Mouse (Mus musculus): ENCODE measurements at regions not wholly inside any gene's neighbourhood (a gene's known extent, or its start where the extent isn't known, plus 50 kb on each side); places are given as distances from the start of the nearest gene placed in this dataset.
"Not testable (repeated sequence)": the region's sequence is repeated elsewhere in the genome, so short reads cannot be mapped to it uniquely, and the experiment has no call there.

DNA sequence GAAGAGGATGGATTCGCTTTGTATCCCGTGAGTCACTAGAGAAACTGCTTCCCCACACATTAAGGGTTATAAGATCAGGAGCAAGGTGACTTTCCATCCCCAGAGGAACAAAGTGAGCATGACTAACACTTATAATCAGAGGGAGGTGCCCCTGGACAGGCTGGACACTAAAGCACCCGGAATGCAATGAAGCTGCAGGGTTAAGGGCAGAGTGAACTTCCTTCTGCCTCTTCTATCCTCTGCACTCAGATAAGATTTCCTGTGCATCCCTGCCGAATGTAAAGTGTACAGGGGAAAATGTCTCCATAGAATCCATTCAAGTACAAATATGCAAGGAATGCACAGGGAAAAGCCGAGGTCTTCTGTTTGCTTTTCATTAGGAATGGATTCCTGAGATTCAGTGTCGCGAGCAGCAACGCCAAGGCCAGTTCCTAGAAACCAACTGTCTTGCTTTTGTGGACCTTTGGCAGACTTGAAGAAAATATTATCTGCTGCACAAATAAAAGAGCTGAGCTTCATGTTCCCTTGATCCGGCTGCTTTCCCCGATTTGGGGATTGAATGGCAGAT, 58.5 kb upstream of the Fbxl7 start:
- DNase-seq (ENCODE audit: low spot score), result no peak

DNA sequence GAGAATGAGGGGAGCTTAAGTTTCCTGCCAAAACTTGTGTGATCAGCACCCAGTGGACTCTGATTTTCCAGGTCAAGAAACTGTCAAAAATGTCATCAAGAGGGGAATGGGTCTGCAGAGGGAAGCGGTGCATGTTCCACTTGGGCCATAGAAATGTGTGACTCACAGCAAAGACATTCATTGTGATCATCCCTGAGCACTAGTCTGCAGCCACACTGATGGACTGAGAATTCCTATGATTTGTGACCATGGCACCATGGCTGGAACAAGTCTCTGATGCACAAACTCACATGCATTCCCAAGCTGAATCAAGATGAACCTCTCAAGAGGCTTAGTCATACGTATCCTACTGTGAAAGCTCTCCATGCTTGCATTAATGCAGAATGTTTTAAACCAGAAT, 63.6 kb upstream of the Fbxl7 start:
- no peak for DNase-seq (ENCODE audit: low spot score)

DNA sequence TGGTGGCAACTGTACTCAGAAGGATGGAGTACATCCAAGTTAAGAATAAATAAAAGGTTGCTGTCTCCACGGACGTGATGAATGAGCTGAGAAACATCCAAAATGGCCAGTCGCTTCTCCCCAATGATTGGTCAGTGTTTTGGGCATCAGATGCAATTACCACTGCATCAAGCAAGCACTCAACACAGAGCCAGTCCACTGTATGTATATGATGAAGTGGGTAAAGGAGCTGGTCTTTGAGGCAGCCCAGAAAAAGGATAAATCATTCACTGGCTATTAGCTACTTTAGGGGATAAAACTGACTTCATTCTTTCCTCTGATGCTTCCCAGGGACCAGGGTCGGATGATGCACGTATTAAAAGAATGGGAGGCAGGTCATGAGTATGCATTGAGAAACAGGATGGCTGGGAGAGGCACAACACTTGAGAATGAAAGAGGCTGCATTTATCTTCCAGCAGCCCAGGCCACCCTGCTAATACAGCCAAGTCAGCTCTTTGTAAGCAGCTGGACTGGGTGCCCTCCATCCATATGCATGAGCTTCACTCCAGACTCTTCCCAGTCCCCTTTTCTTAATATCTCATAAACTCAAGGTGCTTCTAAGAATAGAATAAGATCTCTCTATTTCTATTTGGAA, 73.1 kb upstream of the Fbxl7 start:
- DNase-seq (ENCODE audit: low spot score), result no peak

DNA sequence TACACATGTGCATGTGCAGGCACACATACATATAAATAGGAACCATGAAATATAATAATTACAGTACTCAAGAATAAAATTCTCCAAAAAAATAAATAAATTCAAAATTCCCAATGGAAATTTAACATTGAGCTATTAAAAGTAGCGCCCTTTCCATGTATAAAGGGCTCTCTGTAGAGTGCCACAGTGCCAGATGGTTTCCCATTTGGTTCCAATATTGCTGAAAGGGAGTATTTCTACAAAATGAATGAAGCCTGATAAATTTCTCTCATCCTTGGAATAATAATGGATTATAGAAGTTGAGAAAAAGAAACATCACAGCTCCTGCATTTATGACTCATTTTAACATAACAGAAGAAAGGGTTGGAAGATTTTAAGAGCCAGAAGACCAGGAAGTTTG, 75.4 kb upstream of the Fbxl7 start:
- no peak for DNase-seq (ENCODE audit: low spot score)

DNA sequence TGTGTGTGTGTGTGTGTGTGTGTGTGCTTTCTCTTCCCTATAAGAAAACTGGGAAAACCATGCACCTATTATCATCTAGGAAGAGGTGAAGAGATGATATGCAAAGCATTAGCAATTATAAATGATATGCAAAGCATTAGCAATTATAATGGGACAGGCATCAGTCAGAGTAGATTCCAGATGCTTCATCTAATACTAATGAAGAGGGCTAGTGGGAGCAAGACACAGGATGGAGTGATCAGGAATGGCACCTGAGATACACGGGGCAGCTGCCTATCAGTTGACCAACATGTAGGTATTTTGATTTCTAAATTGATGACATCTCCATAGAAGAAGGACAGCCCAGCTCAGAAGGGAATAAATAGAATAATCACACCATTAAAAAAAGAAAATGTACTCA, 97.7 kb upstream of the Fbxl7 start:
- DNase-seq (ENCODE audit: low spot score), result no peak

DNA sequence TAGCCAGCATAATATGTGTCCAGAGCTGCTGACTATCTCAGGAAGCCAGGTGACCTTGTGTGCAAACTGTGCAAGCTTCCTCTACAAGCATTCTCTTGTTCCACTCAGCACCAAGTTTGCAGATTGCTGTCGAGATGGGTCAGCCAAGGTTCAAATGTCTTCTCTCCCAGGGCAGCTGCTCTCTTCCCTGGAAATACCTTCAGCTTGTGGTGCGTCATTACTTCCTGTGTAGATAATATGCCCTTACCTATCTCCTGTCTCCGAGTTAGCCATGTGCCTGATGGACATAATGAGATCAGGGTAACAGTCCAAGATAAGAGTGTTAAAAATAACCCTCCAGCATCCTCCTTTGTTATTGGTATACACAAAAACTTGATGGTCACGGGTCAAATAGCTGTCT, 113.7 kb upstream of the Fbxl7 start:
- no peak for DNase-seq (ENCODE audit: low spot score)

DNA sequence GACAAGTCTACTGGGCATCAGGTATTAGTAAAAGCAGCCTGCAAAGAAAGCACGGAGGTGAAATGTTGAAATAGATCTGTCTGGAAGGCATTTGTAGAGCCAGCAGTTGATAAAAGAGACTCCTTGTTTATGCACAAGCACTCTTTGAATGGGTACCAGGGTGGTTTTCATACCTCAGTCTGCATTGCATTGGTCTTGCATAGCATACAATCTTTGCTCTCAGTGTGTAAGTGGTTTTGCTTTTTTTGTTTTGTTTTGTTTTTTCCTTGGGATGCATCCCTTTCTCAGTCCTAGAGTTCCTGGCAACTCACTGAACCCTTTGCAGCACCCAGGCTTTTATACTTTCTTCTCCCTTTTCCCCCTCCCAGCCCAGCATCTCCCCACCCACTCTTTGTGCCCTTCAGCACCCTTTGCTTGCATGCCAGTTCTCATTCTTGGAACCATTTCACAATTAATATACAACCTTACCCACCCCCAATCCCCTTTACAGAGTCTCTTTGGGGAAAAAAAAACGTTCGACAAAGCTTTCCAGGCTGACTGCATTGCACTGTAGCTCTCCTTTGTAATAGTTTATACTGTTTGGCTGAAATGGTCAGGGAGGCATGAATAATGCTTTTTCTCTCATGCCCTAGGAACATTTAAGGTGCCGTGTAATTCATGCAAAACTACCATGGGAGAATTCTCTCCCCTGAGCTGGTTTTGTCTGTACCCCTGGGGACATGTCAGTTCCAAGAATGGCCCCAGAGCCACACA, 118.7 kb upstream of the Fbxl7 start:
- no peak for DNase-seq (ENCODE audit: low spot score)

DNA sequence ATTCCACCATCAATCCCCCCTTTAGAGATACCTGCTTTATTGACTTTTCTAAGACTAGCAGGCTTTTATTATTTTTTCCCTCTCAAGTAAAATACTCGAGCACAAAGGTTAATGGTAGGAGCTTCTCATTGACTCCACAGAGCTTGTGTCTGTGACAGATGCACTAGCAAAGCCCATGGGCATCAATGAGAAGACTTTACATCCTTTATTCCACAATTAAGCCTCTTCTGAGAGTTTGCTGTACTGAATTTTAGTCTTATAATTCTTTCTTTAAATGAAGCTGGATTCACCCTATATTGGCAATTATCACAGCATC, 119.2 kb upstream of the Fbxl7 start:
- no peak for DNase-seq (ENCODE audit: low spot score)

DNA sequence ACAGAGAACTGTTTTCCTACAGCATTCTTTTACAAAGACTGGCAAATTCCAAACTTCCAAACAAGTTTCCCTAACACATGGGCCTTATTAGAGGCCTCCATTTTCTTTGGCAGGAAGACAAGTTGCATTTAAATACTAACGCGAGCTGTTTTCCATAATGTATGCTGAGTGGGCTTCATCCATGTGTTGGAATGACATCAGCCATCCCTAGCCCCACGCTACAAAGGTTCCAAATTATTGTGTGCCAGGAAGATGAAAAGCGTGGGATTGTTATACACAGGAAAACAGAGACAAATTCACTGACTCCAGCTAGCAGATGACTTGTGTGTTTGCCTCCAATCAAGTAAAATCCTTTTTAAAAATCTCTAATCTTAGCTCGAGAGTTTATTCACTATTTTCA, 125.1 kb upstream of the Fbxl7 start:
- DNase-seq (ENCODE audit: low spot score), result no peak

DNA sequence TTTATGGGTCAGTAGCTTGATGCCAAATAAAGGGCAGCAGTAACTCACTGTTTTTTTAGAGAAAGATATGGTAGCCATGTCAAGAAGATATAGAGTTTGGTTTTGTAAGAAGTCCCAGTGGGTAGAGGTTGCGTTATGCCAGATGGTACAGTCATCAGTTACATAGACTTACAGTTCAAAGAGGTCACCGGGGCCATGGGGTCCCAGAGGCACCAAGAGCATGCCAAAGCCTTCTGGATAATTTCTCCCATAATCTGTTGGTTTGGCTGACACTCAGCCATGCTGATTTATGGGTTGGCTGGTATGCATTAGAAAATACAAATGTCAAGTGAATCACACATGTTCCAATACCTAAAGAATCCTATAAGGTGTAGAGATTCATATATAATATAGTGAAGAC, 137.9 kb upstream of the Fbxl7 start:
- DNase-seq (ENCODE audit: low spot score), result no peak

DNA sequence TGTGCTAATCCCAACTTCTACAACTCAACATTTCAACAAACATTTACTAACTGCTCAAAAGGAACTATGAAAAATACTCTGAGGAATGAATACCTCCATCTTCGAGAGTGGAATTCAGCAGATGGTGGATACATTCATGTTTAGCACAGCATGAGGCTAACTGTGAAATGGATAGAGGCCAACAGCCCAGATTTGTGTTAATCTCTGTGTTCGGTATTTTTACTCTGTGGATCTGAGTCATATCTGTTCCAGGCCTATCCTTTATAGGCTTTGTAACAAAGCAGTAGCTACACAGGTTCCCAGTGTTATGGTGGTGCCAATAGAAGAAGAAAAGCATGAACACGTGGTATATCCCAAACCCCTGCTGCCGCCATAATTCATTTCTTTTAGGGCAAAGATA, 148.4 kb upstream of the Fbxl7 start:
- no peak for DNase-seq (ENCODE audit: low spot score)

DNA sequence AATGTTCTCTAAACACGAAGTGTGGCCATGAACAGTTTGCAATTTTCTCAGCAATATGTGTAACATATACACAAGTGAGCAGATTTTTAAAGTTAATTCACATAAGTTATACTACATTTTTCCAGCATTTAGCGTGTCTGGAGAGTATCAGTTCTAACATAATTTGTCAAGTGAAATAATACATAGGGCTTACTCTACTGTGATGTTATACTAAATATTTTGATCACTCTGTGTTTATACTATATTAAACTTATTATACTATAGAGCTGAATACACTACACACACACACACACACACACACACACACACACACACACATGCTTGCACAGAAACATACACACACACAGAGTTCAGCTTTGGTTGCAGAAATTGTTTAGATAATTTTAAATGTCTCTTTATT, 155.3 kb upstream of the Fbxl7 start:
- DNase-seq (ENCODE audit: low spot score), result no peak

DNA sequence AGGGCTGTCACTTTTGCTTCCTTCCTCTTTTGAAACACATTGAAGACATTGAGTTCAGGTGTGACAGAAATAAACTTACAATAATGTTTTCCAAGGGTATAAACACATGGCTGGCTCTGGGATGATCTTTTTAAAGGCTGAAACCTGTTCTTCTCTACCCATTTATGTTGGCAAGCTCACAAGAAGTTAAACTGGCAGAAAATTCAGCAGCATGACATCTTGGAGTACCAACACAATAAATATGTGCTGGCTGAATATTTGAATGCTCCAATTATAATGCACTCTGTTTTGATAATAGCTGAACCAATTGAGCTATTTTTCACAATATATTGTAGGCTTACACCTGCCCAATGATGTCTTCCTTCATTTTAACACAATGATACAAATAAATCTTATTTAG, 168.1 kb upstream of the Fbxl7 start:
- no peak for DNase-seq (ENCODE audit: low spot score)

DNA sequence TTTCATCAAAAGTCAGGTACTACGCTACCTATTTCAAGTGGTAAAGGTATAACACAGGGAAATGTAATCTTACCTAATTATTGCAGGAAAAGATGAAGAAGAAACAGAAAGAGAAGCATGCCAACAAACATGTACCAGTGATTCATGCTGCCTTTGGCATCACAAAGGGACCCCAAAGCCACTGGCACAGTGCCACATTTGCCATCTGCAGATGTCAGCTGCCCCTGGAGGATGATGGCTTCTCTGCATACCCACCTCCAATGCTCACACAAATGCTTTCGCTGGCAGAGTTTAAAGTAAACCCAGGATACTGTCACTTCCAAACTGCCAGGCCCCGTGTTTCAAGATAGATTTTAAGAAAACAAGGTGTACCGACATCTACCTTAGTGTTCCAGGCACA, 168.6 kb upstream of the Fbxl7 start:
- no peak for DNase-seq (ENCODE audit: low spot score)

DNA sequence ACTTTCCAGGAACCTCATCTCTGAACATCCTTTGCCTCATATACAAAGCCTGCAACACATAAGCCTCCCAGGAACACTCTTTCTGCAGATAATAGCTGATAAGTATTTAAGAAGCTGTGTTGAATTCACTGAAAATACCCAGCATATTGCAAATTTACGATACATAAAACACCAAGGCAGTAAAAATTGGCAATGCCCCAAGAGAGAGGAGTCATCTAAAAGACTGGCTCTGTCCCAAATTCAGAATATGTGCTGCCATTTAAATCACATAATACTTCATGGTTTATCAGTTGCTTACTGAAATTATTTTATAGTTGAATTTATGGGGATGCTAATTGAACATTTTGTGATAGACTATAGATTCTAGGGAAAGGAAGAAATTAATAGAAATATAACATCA, 172.3 kb upstream of the Fbxl7 start:
- DNase-seq (ENCODE audit: low spot score), result no peak

DNA sequence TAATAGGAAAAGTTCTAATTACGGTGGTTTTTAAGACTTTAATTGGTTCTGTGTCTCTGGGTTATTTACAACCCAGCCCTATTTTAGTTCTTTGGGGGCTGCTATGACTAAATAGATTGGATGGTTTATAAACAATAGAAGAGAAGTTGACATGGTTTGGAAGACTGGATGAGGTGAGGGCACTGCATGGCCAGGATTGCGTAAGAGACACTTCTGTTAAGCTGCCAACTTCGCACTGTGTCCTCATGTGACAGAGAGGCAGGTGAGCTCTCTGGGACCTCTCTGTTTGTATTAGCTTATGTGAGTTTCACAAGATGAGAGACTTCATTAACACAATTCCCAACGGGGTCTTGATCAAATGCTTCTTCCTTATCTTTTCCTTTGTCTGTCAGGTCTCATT, 182.5 kb upstream of the Fbxl7 start:
- DNase-seq (ENCODE audit: low spot score), result no peak

DNA sequence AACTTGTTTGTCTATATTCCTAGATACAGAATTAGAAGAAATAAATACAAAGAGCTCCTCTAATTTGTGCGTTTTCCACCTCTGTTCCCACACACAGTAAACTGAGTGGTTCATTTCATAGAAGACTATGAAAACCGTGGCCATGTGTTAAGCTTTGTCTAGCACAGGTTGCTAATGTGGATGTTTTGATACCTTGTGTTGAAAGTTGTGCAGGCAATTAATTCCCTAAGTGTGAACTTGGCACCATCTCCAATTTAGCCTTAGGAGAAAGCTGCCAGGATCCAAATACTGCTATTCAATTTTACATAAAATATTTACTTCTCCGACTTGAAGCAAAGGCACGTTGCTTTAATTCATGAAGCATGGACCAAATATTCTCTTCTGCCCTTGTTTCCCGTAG, 187.4 kb upstream of the Fbxl7 start:
- no peak for DNase-seq (ENCODE audit: low spot score)

DNA sequence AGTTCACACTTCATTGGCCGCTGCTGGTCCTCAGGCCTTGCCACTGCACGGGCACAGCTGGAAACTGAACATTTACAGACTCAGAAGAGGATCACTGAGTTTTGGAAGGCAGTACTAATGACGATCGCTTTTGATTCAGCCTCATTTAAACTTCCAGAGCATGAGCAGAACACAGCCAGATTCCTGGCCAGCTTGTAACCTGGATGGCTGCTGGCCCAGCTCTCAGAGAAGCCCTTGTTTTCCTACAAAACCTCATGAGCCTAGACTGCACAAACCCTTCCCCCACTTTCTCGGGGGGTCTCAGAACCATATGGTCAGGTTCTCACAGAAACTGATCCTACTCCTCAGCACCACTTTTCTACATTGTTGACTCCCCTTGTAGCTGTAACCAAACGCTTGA, 188.2 kb upstream of the Fbxl7 start:
- no peak for DNase-seq (ENCODE audit: low spot score)

DNA sequence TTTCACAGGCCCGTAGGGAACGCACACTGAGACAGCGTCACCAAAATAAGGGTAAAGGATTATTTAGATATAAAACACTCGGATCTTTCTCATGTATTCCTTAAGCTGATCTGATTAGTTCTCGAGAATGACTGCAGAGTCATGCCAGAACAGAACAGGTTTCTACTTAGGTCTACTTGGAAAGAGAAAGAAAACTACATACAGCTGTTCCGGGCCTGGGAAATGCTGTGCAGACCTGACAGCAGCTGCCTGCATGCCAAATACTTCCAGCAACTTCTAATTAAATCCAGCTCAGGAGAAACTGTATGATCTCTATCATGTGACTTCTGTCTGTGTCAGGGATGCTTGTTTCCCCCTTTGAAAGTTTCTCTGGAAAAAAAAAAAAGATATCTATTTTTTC, 193.8 kb upstream of the Fbxl7 start:
- DNase-seq (ENCODE audit: low spot score), result no peak

DNA sequence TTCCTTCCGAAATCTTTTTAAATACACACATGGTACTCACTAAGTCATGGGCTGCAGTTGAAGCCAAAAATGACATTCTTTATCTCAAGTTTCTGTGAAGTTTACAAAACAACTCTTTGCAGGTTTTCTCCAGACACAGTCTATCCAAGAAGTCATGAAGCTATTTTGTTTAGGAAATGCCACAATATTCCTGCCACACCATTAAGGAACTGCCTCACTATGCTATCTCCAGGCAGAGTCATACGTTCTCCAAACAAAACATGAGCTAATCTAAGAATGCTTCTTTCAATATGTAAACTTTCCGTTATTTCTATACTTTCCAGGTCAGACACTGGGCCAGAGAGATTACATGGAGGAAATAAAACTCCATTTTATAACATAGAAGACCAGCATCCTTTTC, 198.7 kb upstream of the Fbxl7 start:
- no peak for DNase-seq (ENCODE audit: low spot score)

DNA sequence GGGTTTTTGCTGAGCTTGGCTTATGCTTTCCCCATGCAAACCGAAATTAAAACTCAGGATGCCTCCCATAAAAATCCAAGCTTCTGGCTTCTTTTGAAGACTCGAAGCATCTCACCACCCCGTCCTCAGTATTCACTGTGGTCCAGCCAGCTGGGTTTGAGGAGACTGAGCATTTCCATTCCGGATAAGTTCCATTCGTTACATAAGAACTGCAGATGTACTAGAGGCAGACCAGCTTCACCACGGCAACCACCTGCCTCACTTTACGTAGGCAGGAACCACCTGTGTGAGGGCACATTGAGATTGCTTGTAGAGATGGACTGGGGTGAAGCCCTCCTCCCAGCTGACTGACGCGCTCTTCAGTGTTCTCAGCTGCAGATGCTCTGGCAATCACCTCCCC, 199.9 kb upstream of the Fbxl7 start:
- no peak for DNase-seq (ENCODE audit: low spot score)

DNA sequence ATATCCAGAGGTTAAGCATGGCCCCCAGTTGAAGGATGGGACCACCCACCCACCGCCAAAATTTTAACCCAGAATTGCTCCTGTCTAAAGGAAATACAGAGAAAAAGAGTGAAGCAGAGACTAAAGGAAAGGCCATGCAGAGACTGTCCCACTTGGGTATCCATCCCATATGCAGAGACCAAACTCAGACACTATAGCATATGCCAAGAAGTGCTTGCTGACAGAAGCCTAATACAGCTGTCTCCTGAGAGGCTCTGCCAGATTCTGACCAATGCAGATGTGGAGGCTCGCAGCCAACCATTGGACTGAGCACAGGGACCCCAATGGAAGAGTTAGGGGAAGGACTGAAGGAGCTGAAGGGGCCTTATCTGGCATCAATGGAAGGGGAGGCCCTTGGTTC, 206.2 kb upstream of the Fbxl7 start:
- DNase-seq (ENCODE audit: low spot score), result not testable (repeated sequence)

DNA sequence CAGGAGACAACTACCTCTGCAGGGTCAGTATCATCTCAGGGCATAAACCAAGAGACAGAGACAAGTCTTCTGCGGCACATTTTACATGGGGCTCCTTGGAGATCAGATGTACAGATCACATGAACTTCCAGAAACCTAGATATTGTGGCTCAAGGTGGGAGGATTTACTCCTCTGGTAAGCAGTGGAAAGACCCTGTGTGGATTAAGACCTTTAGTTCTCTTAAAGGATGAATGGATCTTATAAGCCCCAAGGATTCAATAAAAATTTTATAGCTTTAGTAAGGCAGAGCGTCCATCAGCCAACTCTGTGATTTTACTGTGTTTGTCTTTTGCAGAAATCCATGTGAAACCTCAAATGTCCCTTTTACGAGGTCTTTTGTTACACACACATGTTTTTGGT, 213.8 kb upstream of the Fbxl7 start:
- DNase-seq (ENCODE audit: low spot score), result no peak

DNA sequence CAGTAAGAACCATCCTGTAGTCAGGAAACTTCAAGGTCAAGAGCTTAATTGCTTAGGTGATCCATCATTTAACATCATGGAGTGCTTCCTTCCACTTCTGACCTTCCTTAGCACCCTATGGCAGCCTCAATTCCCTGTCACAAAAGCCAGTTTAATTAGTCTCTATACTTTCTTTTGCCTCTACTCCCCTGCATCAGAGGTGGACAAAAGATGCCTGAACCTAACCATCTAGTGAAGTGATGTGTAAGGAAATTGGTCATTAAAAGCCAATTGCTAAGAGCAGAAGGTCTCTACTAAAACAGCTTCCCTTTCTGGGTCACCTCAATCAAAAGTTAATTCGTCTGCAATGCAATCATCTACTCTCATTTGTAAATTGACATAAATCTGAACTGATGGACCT, 234.3 kb upstream of the Fbxl7 start:
- no peak for DNase-seq (ENCODE audit: low spot score)
